Mouse (Mus musculus) thymus, postnatal 0 days (tissue): ENCODE measurements around the gene Ltbp4. TPM values are rescaled to one million over a fixed set of nuclear protein-coding genes. Genes with fewer than 3 reads are reported as not detected.

Source experiments
- DNase-seq: peaks from one replicate; pipeline ENCODE4 v3.0.0-alpha.2; 2015; ENCODE audit warnings: low spot score
- polyA plus RNA-seq: library from polyadenylated mRNA; unstranded; fragments of >200 nt; fragmentation: Nextera tagmentation; extraction: Ambion mirVana; gene quantifications from 2 replicates; pipeline ENCODE4 v1.2.1, GENCODE M21; 2015

Ltbp4 gene
- polyA plus RNA-seq: 3.6 and 5.6 TPM in 2 replicates

DNA sequence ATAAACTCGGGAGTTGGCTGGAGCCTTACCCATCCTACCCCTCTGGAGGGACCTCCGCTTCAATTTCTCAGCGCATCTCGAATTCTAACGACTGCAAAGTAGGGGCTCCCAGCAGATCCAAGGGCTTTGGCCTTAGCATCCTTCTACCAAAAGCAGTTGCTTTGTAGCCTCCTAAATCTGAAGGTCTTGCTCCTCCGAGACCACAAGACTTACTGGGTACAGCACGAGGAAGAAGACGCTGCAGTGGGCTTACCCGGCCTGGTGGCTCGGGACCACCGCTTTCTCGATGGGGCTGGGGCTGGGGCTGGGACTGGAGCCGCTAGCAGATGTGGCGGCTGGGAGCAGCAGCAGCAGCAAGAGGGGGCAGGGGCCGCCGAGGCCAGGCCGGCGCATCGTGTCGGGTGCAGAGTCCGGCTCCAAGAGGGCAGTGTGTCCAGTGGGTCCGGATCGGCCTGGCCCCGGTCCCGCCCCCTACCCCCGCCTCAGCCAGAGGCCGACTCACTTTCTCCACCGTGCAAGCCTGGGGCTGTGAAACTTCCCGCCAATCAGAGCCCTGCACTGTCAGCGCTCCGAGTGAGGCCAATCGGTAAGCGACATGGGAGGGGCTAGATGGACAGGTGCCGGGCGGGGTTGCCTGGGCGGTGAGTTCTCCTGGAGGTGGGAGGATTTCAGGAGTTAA, at the start of gene Ltbp4:
Gene Ltbp4, minus strand, starts transcription at position 518 of the 679 bp plus-strand sequence.
- DNase-seq: no peak

- peak; percentile 70 for DNase-seq
Measured at GRCm38 (mm10) chr7:27384731-27385130, 47.2 kb upstream of the Ltbp4 start.

DNA sequence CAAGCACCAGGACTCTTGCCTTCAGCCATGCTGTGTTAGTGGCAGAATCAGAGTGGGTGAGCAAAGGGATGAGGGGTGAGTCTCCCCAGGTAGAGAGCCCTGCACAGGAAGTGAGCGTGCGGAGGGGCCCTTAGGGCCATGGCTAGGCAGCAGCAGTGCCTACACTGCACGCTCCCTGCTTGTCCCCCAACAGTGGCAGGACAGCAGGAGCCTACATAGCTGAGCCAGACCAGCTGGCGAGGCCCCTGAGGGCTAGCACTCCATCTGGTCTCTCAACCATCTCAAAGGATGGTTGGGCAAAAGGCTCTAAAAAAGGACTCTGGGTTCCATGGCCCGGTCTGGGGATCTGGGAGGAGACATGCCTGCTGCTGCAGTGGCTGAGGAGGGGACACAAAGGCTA, 46.6 kb upstream of the Ltbp4 start:
- DNase-seq: no peak

- DNase-seq: no peak
Measured at GRCm38 (mm10) chr7:27383233-27383632, 45.7 kb upstream of the Ltbp4 start.

DNA sequence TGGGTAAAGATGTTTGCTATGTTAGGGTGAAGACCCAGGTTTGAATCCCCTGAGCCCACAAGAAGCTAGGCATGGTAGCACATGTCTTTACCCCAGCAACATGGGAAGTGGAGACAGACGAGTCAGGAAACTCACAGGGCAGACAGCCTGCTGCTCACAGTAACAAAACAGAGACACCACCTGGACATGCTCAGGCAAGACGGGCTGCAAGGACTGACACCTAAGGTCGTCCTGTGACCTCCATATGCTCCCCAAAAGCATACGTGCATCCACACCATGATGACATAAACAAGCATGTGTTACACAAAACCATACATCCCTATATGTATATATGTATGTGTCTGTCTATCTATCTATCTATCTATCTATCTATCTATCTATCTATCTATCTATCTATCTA, 44.1 kb upstream of the Ltbp4 start:
- no peak for DNase-seq

DNA sequence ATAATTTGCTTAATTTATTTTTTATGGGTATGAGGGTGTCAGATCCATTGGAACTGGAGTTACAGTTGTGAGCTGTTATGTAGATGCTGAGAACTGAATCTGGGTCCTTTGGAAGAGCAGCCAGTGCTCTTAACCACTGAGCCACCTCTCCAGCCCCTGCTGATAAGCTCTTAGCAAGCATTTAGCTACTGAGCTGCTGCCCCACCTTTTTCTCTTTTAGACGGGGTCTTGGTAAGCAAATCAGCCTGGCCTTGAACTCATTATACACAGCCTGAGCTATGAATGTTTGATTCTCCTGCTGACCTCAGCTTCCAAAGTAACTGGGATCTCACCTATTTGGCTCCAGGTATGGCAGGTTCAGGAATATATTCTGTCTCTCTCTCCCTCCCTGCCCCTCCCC, 43.5 kb upstream of the Ltbp4 start:
- no peak for DNase-seq

- DNase-seq: no peak
Measured at GRCm38 (mm10) chr7:27379836-27380235, 42.3 kb upstream of the Ltbp4 start.

DNA sequence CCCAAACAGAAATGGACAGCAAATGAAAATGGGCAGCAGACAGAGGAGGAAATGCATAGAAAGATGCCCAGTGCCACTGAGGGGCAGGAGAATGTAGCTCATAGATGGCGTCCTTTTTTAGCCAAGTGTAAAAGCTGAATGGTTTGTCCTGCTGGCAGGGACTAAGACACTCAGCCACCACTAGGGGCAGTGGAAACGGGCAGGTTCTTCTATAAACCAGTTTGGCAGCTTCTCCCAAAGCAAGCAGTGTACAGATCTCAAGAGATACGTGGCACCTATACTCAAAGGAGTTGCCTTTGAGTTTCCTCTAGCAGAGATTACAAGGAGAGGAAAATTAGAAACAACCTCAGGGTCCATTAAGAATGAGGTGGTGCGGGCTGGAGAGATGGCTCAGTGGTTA, 40.9 kb upstream of the Ltbp4 start:
- peak; percentile 33 for DNase-seq

DNA sequence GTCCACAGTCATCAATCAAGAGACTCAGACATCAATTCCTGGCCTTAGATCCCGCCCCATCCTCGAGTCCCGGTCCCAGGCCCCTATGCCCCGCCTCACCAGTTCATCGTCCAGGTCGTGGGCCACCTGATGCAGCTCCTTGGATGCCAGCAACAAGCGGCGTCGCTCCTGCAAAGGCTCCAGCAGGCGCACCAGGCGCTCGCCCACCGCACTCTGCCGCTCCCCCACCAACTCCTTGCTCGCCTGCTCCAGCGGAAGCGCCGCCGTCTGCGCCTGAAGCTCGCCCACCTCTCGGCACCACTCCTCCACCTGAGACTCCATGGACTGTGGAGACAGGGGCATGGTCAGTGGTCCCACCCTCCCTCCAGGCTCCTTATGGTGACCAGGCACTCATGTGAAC, 37.8 kb upstream of the Ltbp4 start:
- DNase-seq: no peak

DNA sequence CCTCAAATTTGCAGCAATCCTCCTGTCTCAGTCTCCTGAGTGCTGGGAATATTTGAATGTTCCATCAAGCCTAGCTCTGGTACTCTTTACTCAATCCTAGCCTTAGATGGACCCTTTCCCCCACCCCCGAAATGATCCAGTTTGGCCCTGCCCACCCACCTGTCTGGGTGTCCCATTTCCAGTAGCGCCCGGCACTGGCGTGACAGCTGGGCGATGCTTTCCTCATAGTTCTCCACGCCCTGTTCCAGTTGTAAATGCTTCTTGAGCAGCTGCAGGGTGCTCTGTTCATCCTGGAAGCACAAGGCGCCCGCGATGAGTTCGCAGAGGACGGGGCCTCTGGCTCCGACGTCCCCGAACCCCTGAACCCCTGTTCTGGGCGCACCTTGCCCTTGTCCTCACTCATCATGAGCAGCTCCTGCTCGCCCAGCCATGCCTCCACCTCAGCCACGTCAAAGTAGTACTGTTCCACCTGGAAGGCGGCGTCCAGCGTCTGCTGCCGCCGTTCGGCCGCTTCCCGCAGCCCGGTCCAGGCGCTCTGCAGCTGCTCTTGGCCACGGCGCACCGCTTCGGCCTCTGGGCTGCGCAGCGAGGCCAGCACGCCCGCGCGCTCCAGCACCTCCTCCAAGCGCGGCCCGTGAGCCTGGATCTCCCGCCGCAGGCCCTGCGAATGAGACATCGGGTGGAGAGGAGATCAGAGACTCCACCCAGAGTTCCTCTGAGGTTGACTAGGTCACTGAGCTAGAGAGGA, 34.4 kb upstream of the Ltbp4 start:
- no peak for DNase-seq

- no peak for DNase-seq
Measured at GRCm38 (mm10) chr7:27369111-27369510, 31.6 kb upstream of the Ltbp4 start.

DNA sequence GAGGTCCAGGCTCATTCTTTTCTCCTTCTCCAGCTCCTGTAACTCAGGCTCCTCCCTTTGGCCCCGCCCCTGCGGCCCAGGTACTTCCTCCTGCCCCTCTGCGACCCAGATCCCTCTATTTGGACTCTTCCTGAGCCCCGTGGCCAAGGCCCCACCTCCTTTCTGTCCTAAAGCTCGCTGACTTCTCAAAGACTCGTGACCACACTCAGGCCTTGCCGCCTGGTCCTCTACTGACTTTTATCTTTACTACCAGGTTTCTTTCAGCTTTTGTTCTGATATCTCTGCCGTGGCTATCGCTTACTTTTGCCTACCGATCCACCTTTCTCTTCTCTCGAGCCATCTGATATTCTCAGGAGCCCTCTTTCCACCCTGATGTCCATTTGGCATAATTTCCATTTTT, 30.5 kb upstream of the Ltbp4 start:
- DNase-seq: no peak

GRCm38 (mm10) chr7:27366082-27366844, 28.8 kb upstream of the Ltbp4 start:
- DNase-seq: no peak

DNA sequence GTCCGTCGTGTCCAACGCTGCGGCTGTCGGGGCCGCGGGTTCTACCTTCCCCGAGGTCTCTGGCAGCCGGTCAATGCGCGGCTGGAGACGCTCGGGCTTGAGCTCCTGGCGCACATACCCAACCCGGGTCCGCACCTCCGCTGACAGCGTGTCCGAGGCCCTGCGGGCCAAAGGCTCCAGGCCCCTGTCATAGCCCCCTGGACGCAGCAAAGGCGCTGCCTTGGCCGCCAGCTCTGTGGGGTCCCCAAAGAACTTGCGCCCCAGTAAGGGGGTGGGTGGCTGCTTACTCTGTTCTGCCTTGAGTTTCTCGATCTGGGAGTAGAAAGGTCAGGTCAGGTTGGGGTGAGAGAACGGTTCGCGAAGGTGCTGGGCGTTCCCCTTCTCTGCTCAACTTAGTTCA, 26.9 kb upstream of the Ltbp4 start:
- DNase-seq: no peak

DNA sequence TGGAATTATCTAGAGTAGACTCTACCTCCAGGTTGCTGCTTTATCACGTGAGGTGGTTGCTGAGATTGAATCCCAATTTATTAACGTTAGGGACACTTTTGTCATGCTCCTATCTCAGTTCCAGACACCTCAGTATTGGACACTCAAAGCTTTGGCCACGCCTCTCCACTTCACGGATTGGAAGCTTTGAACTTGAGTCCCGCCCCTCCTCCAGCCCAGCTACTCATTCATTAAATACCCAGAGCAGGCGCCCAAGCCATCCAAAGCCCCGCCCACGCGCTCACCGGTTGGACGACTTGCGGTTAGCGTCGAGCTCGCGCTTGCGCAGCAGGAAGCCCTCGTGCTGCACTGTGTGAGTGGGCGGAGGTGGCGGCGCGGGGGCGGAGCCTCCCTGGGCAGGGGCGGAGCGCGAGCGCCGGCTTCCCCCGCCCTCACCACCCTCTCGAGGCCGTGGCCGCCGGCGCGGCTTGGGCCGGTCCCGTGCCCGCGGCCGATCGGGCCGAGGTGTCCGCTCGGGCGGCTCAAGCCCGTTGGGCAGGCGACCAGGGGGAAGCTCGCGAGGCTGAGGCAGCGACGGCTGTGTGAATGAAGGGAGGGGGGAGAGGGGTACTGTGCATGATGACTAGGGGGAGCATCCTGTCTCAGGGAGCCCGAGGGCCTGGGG, 23.9 kb upstream of the Ltbp4 start:
- peak; percentile 97 for DNase-seq

- DNase-seq: no peak
Measured at GRCm38 (mm10) chr7:27360749-27361148, 23.3 kb upstream of the Ltbp4 start.

DNA sequence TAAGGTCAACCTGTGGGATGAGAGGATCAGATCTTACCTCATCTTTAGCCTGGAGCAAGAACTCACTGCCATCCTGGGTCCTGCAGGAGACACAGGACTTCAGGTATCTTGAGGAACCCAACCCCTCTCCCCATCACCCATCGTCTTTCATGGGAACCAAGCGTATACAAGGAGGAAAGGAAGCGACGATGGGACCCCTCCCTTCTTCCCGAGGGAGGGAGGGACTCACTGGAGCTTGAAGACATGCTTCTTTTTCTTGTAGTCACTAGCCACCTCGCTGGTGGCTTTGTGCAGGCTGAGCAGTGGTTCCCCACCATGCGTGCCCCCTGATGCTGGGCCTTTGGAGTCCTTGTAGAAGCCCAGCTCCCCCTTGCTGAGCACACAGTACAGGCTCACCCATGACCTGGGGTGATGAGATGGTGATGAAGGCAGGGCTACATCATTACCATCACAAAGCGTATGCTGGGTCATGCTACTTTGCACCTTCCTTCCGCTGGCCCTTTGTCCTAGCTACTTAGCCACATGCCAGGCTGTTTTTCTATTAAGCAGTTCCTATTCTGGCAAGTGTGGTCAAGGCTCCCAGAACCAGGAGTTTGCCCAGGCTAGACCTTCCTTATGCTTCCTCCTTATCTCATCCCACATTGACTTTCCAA, 22.3 kb upstream of the Ltbp4 start:
- no peak for DNase-seq

- no peak for DNase-seq
Measured at GRCm38 (mm10) chr7:27359162-27359561, 21.7 kb upstream of the Ltbp4 start.

DNA sequence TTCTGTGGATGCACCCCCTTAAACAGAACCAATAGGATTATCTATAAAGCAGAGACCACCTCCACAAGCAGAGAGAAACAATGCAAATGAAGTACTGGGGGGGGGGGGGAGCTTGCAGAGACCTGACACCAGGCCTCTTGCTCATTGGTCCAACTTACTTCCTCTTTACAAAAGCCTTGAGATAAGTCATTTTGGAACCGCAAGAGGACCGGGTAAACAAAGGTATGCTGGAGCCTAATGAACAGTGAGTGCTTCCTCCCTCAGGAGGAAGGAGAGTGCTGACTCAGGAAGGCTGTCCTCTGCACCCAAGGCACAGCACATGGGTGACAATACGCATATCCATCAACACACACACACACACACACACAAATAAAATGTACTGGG, 20.1 kb upstream of the Ltbp4 start:
- DNase-seq: peak; percentile 37

DNA sequence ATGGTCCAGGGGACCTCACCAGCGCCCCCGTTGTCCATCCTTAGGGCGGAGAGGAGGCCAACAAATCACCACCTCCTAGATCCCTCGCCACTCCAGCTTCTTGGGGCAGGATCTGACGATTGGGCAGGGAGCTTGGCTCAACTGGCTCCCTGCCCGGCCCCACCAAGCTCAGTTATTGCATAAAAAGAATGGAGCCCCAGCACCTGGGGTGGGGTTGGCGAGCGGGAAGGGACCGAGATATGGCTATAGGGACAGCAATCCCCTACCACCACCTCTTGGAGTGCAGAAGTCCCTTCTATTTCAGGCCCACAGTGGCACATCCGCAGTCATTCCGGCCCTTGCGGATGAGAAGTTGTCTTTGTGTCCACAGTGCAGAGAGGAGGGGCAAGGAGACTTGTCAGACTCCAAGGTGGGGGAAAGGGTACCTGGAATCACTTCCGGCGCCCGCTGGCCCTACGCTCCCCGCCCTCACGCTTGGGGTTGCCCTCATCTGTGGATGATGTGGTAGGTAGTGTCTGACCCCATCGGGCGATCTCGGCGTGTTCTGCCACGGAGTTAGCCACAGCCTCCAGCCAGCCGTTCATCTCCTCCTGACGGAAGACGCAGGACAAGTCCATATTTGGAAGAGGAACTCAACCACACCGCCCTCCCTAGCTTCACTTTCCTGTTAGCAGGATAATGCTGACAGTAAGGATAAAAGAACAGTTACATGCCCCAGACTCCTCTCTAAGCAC, 19.5 kb upstream of the Ltbp4 start, which contains the start of gene Gm20479:
Gene Gm20479, minus strand, starts transcription at position 559 of the 734 bp plus-strand sequence.
- no peak for DNase-seq
